Mouse (Mus musculus) kidney, adult 2 months (tissue): ENCODE measurements at regions not wholly inside any gene's neighbourhood (a gene's known extent, or its start where the extent isn't known, plus 50 kb on each side); places are given as distances from the start of the nearest gene placed in this dataset.

Experiments
- CTCF ChIP-seq: fragments of 200-500 bp; conservative IDR thresholded peaks from 2 replicates; pipeline ENCODE4 v1.5.1; 2011; ENCODE audit warnings: low read depth, mild to moderate bottlenecking, control low read depth, low read length, moderate library complexity, mixed read lengths; ENCODE audit not compliant: insufficient read depth, insufficient read length
- POLR2A ChIP-seq: fragments of 200-500 bp; IDR thresholded peaks from one replicate; pipeline ENCODE4 v1.6.1; 2011; ENCODE audit warnings: low read depth, low read length, control low read depth

- no peak for TF ChIP-seq CTCF
- TF ChIP-seq POLR2A: no peak
Observed at GRCm38 (mm10) chr1:38733201-38733600, 68.4 kb upstream of the Aff3 start.
